Mouse (Mus musculus): ENCODE measurements around the gene Elmo3.

- TF ChIP-seq CTCF (IDR thresholded peaks at IDR 0.05; ENCODE audit: insufficient read depth, low read depth, low read length) (no peak), POLR2A (IDR thresholded peaks at IDR 0.05; ENCODE audit: insufficient read depth, low read depth, low read length) (no peak)
Observed at GRCm38 (mm10) chr8:105317941-105318340, 12.5 kb downstream of the Elmo3 start.

Measured in olfactory bulb, adult 2 months (tissue).